Mouse (Mus musculus): ENCODE data around the gene Lsr. TPM values are rescaled to one million over a fixed set of nuclear protein-coding genes. Genes with fewer than 3 reads are reported as not detected.
"Not testable (repeated sequence)": the region's sequence is repeated elsewhere in the genome, so short reads cannot be mapped to it uniquely, and the experiment has no call there.

Lsr gene
- polyA plus RNA-seq, 1 experiment, result 7.5 TPM

DNA sequence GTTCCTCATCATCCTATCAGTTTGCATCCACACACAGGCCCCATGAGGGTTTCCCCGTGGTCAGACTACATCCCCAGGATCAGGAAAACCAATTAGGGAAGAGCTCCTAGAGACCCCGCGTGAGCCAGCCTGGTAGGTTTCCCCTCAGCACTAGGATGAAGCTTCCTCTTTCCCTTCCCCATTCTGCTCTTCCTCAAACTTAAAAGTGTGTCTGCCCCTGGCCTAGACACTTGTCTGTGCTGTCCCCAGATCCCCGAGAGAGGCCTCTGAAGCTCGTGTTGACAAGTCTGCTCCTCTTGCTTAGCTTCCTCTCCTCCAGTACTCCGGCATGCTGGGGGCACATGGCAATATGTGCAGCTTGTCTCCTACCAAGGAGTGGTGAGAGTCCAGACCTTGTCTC, 19.8 kb downstream of the Lsr start:
- DNase-seq (ENCODE audit: low read depth in 1 of 2, low spot score in 2 of 2), result peak in 1 of 2 experiments; percentile 23
- H3K27ac ChIP-seq (ENCODE audit: insufficient read depth, low read length), result no peak overlapping the region

GRCm38 (mm10) chr7:30952441-30953265, 20.6 kb downstream of the Lsr start:
- Histone ChIP-seq H3K27ac (ENCODE audit: insufficient read depth, low read length) (no peak overlapping the region), H3K4me3 (ENCODE audit: extremely low read depth, insufficient read depth, insufficient read length) (no peak overlapping the region), H3K36me3 (ENCODE audit: control insufficient read depth, insufficient read depth, low read length) (peaks cover 30% of the 10 kb centered on the region), H3K27me3 (ENCODE audit: control insufficient read depth, insufficient read depth, low read length) (no peaks in the 10 kb centered on the region), H3K4me1 (ENCODE audit: control insufficient read depth, insufficient read depth, insufficient read length) (peaks cover 2% of the 10 kb centered on the region)
- TF ChIP-seq POLR2A (IDR thresholded peaks at IDR 0.05; ENCODE audit: low read depth, low read length) (no peak), CTCF (IDR thresholded peaks at IDR 0.05; ENCODE audit: extremely low read depth, insufficient read depth, insufficient read length, insufficient replicate concordance) (no peak)
- no peak for DNase-seq (ENCODE audit: low read depth in 1 of 2, low spot score in 2 of 2)
- WGBS, result 94% methylated on average over 16 of the region's 16 CpGs

More for the DNA sequence above, 19.8 kb downstream of the Lsr start:
- WGBS, result 57% methylated on average over 6 of the region's 6 CpGs
- no peaks in the 10 kb centered on the region for H3K27me3 ChIP-seq (ENCODE audit: control insufficient read depth, insufficient read depth, low read length)
- peaks cover 30% of the 10 kb centered on the region for H3K36me3 ChIP-seq (ENCODE audit: control insufficient read depth, insufficient read depth, low read length)
- H3K4me1 ChIP-seq (ENCODE audit: control insufficient read depth, insufficient read depth, insufficient read length), result peaks cover 9% of the 10 kb centered on the region
- no peak overlapping the region for H3K4me3 ChIP-seq (ENCODE audit: extremely low read depth, insufficient read depth, insufficient read length)
- TF ChIP-seq POLR2A (IDR thresholded peaks at IDR 0.05; ENCODE audit: low read depth, low read length) (no peak), CTCF (IDR thresholded peaks at IDR 0.05; ENCODE audit: extremely low read depth, insufficient read depth, insufficient read length, insufficient replicate concordance) (no peak)

DNA sequence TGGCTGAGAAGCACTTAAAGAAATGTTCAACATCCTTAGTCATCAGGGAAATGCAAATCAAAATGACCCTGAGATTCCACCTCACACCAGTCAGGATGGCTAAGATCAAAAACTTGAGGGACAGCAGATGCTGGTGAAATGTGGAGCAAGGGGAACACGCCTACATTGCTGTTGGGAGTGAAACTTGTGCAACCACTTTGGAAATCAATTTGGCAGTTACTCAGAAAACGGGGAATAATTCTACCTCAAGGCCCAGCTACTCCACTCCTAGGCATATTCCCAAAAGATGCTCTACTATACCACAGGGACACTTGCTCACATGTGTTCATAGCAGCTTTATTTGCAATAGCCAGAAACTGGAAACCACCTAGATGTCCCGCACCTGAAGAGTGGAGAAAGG, 23.4 kb downstream of the Lsr start:
- not testable (repeated sequence) for DNase-seq (ENCODE audit: low read depth in 1 of 2, low spot score in 2 of 2); H3K4me3 ChIP-seq (ENCODE audit: extremely low read depth, insufficient read depth, insufficient read length); H3K27me3 ChIP-seq (ENCODE audit: control insufficient read depth, insufficient read depth, low read length); H3K27ac ChIP-seq (ENCODE audit: insufficient read depth, low read length); H3K4me1 ChIP-seq (ENCODE audit: control insufficient read depth, insufficient read depth, insufficient read length)
- 94% methylated on average over 3 of the region's 3 CpGs for WGBS
- peaks cover 36% of the 10 kb centered on the region for H3K36me3 ChIP-seq (ENCODE audit: control insufficient read depth, insufficient read depth, low read length)

DNA sequence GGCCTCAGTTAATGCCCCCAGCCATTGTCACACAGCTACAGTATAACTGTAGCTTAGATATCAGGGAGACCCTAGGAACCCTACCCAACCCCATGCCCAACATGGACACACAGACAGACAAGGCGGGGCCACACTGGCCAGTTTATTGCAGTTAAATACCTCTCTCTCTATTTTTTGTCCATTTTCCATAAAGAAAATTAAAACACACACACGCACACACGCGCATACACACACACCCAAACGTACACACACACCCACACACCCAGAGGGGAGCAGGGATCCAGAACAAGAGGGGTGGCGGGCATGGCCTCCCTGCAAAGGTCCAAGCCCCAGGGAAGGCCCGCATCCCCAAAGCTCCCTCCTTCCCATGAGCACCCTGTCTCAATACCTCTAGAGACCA, 27.4 kb downstream of the Lsr start:
- WGBS, result 96% methylated on average over 7 of the region's 7 CpGs
- no peak for DNase-seq (ENCODE audit: low read depth in 1 of 2, low spot score in 2 of 2)
- no peak for TF ChIP-seq CTCF (IDR thresholded peaks at IDR 0.05; ENCODE audit: extremely low read depth, insufficient read depth, insufficient read length, insufficient replicate concordance)
- TF ChIP-seq POLR2A (IDR thresholded peaks at IDR 0.05; ENCODE audit: low read depth, low read length), result no peak

DNA sequence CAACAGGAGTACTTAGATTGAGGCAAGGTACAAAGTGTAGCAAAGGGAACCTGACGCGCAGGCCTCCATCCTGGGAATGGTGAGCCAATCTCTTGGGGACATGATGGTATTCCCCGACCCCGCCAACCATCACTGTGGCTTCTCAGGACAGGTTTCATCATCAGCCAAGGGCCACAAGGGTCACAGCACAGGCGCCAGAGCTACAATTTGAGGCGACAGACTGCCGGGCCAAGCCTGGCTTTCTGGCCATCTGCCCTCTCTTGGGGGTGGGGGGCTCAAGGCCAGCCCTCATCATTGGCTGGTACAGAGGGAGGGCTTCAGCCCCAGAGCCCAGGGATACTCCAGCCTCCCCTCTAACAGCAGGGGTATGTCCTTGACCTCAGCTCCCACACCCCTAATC, 27.8 kb downstream of the Lsr start:
- not testable (repeated sequence) for DNase-seq (ENCODE audit: low read depth in 1 of 2, low spot score in 2 of 2); H3K4me3 ChIP-seq (ENCODE audit: extremely low read depth, insufficient read depth, insufficient read length); H3K27me3 ChIP-seq (ENCODE audit: control insufficient read depth, insufficient read depth, low read length); H3K27ac ChIP-seq (ENCODE audit: insufficient read depth, low read length); H3K4me1 ChIP-seq (ENCODE audit: control insufficient read depth, insufficient read depth, insufficient read length)
- WGBS, result 87% methylated on average over 7 of the region's 7 CpGs
- peaks cover 15% of the 10 kb centered on the region for H3K36me3 ChIP-seq (ENCODE audit: control insufficient read depth, insufficient read depth, low read length)

More for the DNA sequence above, 27.4 kb downstream of the Lsr start:
- Histone ChIP-seq H3K36me3 (ENCODE audit: control insufficient read depth, insufficient read depth, low read length) (peaks cover 15% of the 10 kb centered on the region), H3K4me3 (ENCODE audit: extremely low read depth, insufficient read depth, insufficient read length) (no peak overlapping the region), H3K27me3 (ENCODE audit: control insufficient read depth, insufficient read depth, low read length) (no peaks in the 10 kb centered on the region), H3K4me1 (ENCODE audit: control insufficient read depth, insufficient read depth, insufficient read length) (no peaks in the 10 kb centered on the region), H3K27ac (ENCODE audit: insufficient read depth, low read length) (no peak overlapping the region)

GRCm38 (mm10) chr7:30944706-30945105, 28.6 kb downstream of the Lsr start:
- H3K4me3 ChIP-seq (ENCODE audit: extremely low read depth, insufficient read depth, insufficient read length); H3K27ac ChIP-seq (ENCODE audit: insufficient read depth, low read length); H3K27me3 ChIP-seq (ENCODE audit: control insufficient read depth, insufficient read depth, low read length); H3K4me1 ChIP-seq (ENCODE audit: control insufficient read depth, insufficient read depth, insufficient read length); DNase-seq (ENCODE audit: low read depth in 1 of 2, low spot score in 2 of 2): not testable (repeated sequence)
- WGBS, result 77% methylated on average over 2 of the region's 2 CpGs
- H3K36me3 ChIP-seq (ENCODE audit: control insufficient read depth, insufficient read depth, low read length), result peaks cover 13% of the 10 kb centered on the region

GRCm38 (mm10) chr7:30943909-30944635, 29.2 kb downstream of the Lsr start, which contains the start of gene Hamp:
Gene Hamp (minus strand): TSS chr7:30944032.
- no peaks in the 10 kb centered on the region for H3K27me3 ChIP-seq (ENCODE audit: control insufficient read depth, insufficient read depth, low read length)
- WGBS, result 80% methylated on average over 9 of the region's 9 CpGs
- peaks cover 9% of the 10 kb centered on the region for H3K36me3 ChIP-seq (ENCODE audit: control insufficient read depth, insufficient read depth, low read length)
- TF ChIP-seq CTCF (IDR thresholded peaks at IDR 0.05; ENCODE audit: extremely low read depth, insufficient read depth, insufficient read length, insufficient replicate concordance), result no peak
- no peak for TF ChIP-seq POLR2A (IDR thresholded peaks at IDR 0.05; ENCODE audit: low read depth, low read length)
- DNase-seq (ENCODE audit: low read depth in 1 of 2, low spot score in 2 of 2), result no peak
- no peak within 1 kb of the TSS for H3K4me3 ChIP-seq (ENCODE audit: extremely low read depth, insufficient read depth, insufficient read length)
- no peaks in the 10 kb centered on the region for H3K4me1 ChIP-seq (ENCODE audit: control insufficient read depth, insufficient read depth, insufficient read length)
- H3K27ac ChIP-seq (ENCODE audit: insufficient read depth, low read length), result no peak within 1 kb of the TSS

GRCm38 (mm10) chr7:30942365-30942764, 30.9 kb downstream of the Lsr start:
- not testable (repeated sequence) for H3K36me3 ChIP-seq (ENCODE audit: control insufficient read depth, insufficient read depth, low read length); H3K27me3 ChIP-seq (ENCODE audit: control insufficient read depth, insufficient read depth, low read length); H3K4me1 ChIP-seq (ENCODE audit: control insufficient read depth, insufficient read depth, insufficient read length); H3K27ac ChIP-seq (ENCODE audit: insufficient read depth, low read length); DNase-seq (ENCODE audit: low read depth in 1 of 2, low spot score in 2 of 2); H3K4me3 ChIP-seq (ENCODE audit: extremely low read depth, insufficient read depth, insufficient read length)
- WGBS, result 28% methylated on average over 3 of the region's 3 CpGs

DNA sequence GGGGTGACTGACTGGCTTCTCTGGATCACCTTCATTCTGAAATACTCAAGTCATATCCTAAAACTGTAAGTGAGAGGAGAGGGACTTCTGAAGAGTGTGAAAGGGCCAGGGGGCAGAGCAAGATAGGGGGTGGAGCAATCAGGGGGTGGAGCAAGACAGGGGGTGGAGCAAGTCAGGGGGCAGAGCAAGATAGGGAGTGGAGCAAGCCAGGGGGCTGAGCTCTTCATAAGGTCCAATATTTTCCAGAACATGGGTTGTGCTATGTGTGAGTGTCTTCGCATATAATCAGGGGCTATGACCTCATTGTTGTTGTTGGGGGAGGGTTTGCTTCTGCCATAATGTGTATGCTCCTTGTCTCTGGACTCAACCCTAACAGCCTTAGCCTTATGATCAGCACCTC, 33.2 kb downstream of the Lsr start:
- H3K27me3 ChIP-seq (ENCODE audit: control insufficient read depth, insufficient read depth, low read length); H3K36me3 ChIP-seq (ENCODE audit: control insufficient read depth, insufficient read depth, low read length); H3K4me1 ChIP-seq (ENCODE audit: control insufficient read depth, insufficient read depth, insufficient read length); H3K4me3 ChIP-seq (ENCODE audit: extremely low read depth, insufficient read depth, insufficient read length); DNase-seq (ENCODE audit: low read depth in 1 of 2, low spot score in 2 of 2); H3K27ac ChIP-seq (ENCODE audit: insufficient read depth, low read length): not testable (repeated sequence)
- WGBS, result 68% methylated on average over 1 of the region's 1 CpGs
